Mouse (Mus musculus): ENCODE results near the gene D17H6S53E. TPM values are rescaled to one million over a fixed set of nuclear protein-coding genes. Genes with fewer than 3 reads are reported as not detected.

Gene D17H6S53E
- polyA plus RNA-seq (2014; fragmentation: Illumina TruSeq; extraction: RNeasy Lipid Tissue Mini Kit (QIAGEN cat#74804); ENCODE audit: low read depth, low replicate concordance): 2.2 TPM

GRCm38 (mm10) chr17:35126206-35126611, at the start of gene D17H6S53E:
TSS of gene D17H6S53E (plus strand) at chr17:35126373.

DNA sequence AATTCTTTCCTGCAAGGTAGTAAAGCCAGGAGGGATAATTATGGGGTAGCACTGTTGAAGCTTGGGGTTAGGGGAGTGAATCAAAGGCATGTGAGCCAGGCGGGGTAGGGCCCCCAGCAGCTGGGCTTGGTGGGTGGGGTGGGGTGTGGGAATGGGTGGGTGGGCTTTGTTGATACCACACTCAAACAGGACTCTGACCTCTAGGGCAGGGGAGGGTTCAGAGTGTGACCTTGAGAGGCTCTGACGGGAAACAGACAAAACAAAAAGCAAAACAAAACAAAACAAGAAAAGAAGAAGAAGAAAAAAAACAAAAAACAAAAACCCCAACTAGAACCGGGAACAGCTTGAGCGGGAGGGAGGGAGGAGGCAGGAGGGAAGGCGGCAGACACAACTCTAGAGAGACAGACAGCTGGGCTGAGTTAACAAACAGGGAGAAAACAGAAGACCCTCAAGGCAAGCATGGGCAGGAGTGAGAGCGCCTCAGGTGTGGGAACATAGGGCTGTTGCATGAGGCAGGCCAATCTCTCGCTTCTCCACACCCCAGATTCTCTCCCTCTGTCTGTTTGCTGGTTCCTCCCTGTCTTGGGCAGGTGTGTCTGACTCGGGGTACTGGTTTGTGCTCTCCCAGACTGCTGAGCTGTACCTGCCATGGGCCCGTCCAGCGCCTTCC, 49.5 kb upstream of the D17H6S53E start, which contains the start of gene Ly6g6e:
TSS of gene Ly6g6e (plus strand) at position 396 of the 670 bp plus-strand sequence.

GRCm38 (mm10) chr17:35077786-35078233, 48.4 kb upstream of the D17H6S53E start, which contains the start of gene Ly6g6d:
TSS of gene Ly6g6d (minus strand) at chr17:35078065.

DNA sequence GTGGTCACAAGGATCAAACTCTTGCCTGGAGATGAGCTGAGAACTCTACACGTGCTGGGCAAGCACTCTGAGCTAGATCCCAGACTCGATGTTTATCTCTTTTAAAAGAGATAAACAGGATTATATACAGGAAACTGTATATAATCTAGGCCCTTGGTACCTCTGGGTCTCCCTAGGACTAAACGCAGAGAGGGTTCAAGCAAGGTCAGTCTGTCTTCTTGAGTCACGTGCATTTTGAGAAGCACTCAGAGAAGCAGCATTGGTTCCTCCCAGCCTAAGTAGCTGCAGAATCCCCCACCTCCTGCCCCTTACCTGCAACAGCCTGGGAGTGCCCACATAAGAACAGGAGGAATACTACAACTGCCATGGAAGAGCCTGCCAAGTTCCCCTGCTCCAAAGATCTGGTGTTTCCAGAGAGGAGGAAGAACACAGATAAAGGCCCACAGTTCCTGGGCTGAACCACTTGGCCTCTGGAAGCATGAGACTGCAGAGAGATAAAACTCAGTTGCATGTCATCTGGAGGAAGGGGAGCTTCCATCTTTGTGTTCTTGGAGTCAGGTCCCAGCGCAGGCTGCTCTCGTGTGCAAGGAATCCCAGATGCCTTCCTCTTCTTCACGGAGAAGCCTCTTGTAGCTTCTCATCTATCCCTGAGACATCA, 40.8 kb upstream of the D17H6S53E start, which contains the start of gene Ly6g6f:
TSS of gene Ly6g6f (minus strand) at position 403 of the 658 bp plus-strand sequence.

DNA sequence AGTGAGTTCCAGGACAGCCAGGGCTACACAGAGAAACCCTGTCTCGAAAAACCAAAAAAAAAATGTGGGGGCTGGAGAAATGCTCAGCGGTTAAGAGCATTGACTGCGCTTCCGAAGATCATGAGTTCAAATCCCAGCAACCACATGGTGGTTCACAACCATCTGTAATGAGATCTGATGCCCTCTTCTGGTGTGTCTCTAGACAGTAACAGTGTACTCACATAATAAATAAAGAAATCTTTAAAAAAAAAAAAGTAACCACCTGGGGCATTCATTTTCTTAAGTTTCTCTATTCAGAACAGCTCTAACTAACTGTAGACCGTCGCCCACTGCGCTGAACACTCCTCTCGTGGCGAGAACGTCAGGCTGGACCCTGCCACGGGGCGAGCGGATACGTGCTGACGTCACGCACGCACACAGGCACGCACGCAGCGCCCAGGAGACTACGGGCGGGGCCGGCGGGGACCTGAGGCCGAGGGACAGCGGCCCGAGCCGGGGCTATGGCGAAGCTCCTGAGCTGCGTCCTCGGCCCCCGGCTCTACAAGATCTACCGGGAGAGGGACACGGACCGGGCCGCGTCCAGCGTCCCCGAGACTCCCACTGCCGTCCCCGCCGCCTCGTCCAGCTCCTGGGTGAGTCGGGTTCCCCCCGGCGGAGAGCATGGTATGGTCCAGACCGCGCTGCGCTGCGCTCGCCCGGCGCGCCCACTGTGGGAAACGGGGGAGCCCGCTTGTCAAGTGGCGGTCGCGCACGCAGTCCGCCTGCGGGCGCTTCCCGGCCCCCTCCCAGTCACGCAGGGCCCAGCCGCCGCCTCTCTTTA, 37.1 kb upstream of the D17H6S53E start, which contains the start of gene Abhd16a:
TSS of gene Abhd16a (plus strand) at position 439 of the 820 bp plus-strand sequence.

DNA sequence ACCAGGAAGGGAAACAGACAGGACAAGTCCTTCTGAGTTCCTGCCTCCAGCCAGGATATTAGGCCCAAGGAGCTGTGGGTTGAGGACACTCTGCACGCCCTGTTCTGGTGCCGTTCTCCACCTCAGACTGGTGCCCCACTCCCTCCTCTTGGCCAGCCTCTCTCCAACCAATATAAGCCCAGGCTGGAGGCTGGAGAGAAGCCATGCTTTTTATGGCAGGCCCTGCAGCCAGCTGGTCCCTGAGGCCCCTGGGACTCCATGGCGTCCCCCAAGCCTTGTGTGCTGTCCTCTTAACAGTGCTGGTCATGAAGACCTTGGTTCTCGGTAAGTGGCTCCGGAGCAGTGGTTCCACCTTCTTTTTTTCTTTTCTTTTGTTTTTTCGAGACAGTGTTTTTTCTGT, 18.1 kb upstream of the D17H6S53E start, which contains the start of gene Ly6g5c:
TSS of gene Ly6g5c (plus strand) at position 183 of the 400 bp plus-strand sequence.

DNA sequence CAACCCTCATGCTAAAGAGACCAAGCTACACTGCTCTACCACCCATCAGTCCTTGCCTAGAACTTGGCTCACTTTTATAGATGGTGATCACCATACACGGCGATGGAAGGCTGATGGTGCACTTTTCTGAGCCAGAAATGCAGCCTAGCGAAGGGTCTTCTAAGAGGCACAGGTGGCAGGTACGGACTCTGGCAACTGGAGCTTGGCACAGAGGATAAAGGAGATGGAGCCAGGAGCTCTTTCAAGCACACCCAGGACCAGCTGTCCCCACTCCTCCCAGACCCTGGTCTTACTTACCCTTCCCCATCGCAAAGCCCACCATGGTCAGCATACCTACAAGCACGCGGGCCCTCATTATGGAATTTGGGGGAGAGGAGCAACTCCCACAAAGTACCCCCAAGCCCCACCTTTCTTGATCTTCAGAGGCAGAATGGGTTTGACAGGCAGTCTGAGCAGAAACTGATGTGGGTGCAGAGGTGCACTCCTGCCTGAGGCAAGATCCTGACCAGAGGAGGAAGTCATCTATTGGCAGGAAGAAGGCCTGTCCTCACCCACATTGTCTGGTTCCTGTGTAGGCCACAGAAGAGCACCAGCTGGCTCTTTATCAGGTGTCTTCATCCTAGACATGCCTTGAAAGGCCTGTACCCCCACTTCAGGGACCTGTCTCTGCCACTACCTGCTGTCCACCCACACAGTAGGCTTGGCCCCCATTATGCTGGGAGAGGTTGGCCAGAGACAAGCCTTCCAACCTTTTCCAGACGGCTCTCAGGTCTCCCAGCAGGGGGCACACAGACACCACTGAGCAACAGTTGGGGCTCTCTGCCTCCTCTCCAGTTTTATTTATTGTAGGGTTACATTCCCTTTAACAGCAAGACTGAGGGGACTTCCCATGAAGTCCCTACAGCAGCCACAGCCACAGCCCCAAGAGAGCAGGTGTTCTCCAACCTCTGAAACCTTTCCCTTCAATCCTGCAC, 10.8 kb upstream of the D17H6S53E start, which contains the start of gene Ly6g5b:
TSS of gene Ly6g5b (minus strand) at position 383 of the 974 bp plus-strand sequence.

GRCm38 (mm10) chr17:35121143-35121799, 4.9 kb upstream of the D17H6S53E start, which contains the start of gene Gpank1:
TSS of gene Gpank1 (plus strand) at chr17:35121455.

GRCm38 (mm10) chr17:35121871-35122303, 4.3 kb upstream of the D17H6S53E start, which contains the start of gene Csnk2b:
TSS of gene Csnk2b (minus strand) at chr17:35122053.

GRCm38 (mm10) chr17:35131500-35132173, 5.5 kb downstream of the D17H6S53E start, which contains the start of gene Apom:
TSS of gene Apom (minus strand) at chr17:35132050.

DNA sequence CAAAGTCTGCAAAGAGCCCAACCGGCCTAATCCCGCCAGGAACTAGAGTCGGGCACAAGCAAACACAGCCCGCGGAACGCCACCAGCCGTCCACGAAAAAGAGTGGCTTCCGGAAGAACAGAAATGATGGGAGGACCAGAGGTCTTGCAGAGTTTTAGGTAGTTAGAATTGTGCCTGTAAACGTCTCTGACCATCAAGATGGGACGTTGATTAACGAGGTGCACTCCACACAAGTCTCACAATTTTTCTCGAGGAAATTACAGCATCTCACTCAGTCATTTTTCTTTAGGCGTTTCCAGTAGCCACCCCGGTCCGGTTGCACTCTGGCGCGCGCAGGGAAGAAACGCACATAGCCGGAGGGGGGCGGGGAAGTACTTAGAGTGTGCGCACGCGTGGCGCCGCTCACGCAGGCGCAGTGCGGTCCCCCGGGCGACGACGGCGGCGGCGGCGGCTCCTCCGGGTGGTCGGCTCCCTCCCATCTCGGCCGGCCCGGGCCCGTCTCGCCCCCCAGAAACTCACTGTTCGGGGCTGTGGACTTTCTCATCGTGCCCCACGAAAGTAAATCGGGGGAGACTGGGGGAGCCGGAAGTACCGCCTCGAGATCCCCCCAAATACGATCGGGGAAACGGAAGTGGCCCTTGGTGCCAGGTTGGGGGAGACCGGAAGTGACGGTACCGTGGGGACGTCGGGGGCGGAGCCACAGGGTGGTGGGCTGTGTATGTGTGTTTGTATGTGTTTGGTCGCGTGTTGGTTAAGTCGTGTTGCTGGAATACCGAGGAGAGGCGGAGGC, 8.8 kb downstream of the D17H6S53E start, which contains the start of gene Bag6:
TSS of gene Bag6 (plus strand) at position 378 of the 790 bp plus-strand sequence.

GRCm38 (mm10) chr17:35164568-35165450, 38.6 kb downstream of the D17H6S53E start, which contains the start of gene Prrc2a:
TSS of gene Prrc2a (minus strand) at chr17:35164897.

GRCm38 (mm10) chr17:35175968-35176367, 49.8 kb downstream of the D17H6S53E start, which contains the start of gene Aif1:
TSS of gene Aif1 (minus strand) at chr17:35176068.

Measured in sigmoid colon, adult 10 weeks (tissue).